Mouse (Mus musculus): ENCODE results near the gene Armc3. TPM values are rescaled to one million over a fixed set of nuclear protein-coding genes. Genes with fewer than 3 reads are reported as not detected.
"Not testable (repeated sequence)": the region's sequence is repeated elsewhere in the genome, so short reads cannot be mapped to it uniquely, and the experiment has no call there.

The Armc3 gene
- polyA plus RNA-seq, 1 experiment from 2014 or later: 0.16 TPM

- no peaks in the 10 kb centered on the region for H3K4me1 ChIP-seq (replicated peaks)
- H3K9ac ChIP-seq: no peak overlapping the region
- H3K27me3 ChIP-seq (replicated peaks): no peaks in the 10 kb centered on the region
- no peak overlapping the region for H3K27ac ChIP-seq
- no peaks in the 10 kb centered on the region for H3K9me3 ChIP-seq
- no peak overlapping the region for H3K4me3 ChIP-seq (replicated peaks)
- H3K36me3 ChIP-seq: no peaks in the 10 kb centered on the region
- no peak for ATAC-seq
- 82% methylated on average over 11 of the region's 11 CpGs for WGBS
- H3K4me2 ChIP-seq (replicated peaks): no peak overlapping the region
These were observed 81.2 kb downstream of the Armc3 start for GRCm38 (mm10) chr2:19280331-19280730.

- no peak overlapping the region for H3K27ac ChIP-seq
- H3K4me2 ChIP-seq (replicated peaks): no peak overlapping the region
- no peak for ATAC-seq
- no peak overlapping the region for H3K4me3 ChIP-seq (replicated peaks)
- WGBS: 51% methylated on average over 3 of the region's 3 CpGs
- no peaks in the 10 kb centered on the region for H3K4me1 ChIP-seq (replicated peaks)
- no peak overlapping the region for H3K9ac ChIP-seq
- H3K27me3 ChIP-seq (replicated peaks): no peaks in the 10 kb centered on the region
- H3K9me3 ChIP-seq: no peaks in the 10 kb centered on the region
- no peaks in the 10 kb centered on the region for H3K36me3 ChIP-seq
These were observed 93.3 kb downstream of the Armc3 start for GRCm38 (mm10) chr2:19292366-19292765.

- H3K27ac ChIP-seq: no peak overlapping the region
- no peaks in the 10 kb centered on the region for H3K27me3 ChIP-seq (replicated peaks)
- 69% methylated on average over 9 of the region's 9 CpGs for WGBS
- no peak overlapping the region for H3K9ac ChIP-seq
- no peak overlapping the region for H3K4me2 ChIP-seq (replicated peaks)
- H3K4me3 ChIP-seq (replicated peaks): no peak overlapping the region
- H3K4me1 ChIP-seq (replicated peaks): peaks cover 3% of the 10 kb centered on the region; the same call in 1 of the 2 replicates
- no peak for ATAC-seq
- no peaks in the 10 kb centered on the region for H3K9me3 ChIP-seq
- no peaks in the 10 kb centered on the region for H3K36me3 ChIP-seq
These were observed 101.4 kb downstream of the Armc3 start for GRCm38 (mm10) chr2:19300345-19301089.

- no peak for ATAC-seq
- Histone ChIP-seq H3K4me2 (replicated peaks) (0 out of 2 replicates have a peak overlapping the region, but pooled peaks have one; percentile 11), H3K27ac (no peak overlapping the region), H3K36me3 (no peaks in the 10 kb centered on the region), H3K4me1 (replicated peaks) (peaks cover 3% of the 10 kb centered on the region; the same call in 1 of the 2 replicates), H3K27me3 (replicated peaks) (no peaks in the 10 kb centered on the region), H3K4me3 (replicated peaks) (no peak overlapping the region), H3K9ac (no peak overlapping the region), H3K9me3 (no peaks in the 10 kb centered on the region)
- WGBS: 13% methylated on average over 6 of the region's 6 CpGs
These were observed 102.1 kb downstream of the Armc3 start for GRCm38 (mm10) chr2:19301251-19301650.

GRCm38 (mm10) chr2:19303087-19303486 is 104.0 kb downstream of the Armc3 start:
- not testable (repeated sequence) for H3K27ac ChIP-seq; ATAC-seq; H3K9me3 ChIP-seq; H3K4me3 ChIP-seq (replicated peaks); H3K36me3 ChIP-seq; H3K4me2 ChIP-seq (replicated peaks); H3K27me3 ChIP-seq (replicated peaks); H3K4me1 ChIP-seq (replicated peaks); H3K9ac ChIP-seq
- 77% methylated on average over 3 of the region's 3 CpGs for WGBS

- no peaks in the 10 kb centered on the region for H3K36me3 ChIP-seq
- no peak overlapping the region for H3K4me2 ChIP-seq (replicated peaks)
- WGBS: 96% methylated on average over 3 of the region's 3 CpGs
- H3K9me3 ChIP-seq: no peaks in the 10 kb centered on the region
- H3K9ac ChIP-seq: no peak overlapping the region
- H3K27me3 ChIP-seq (replicated peaks): no peaks in the 10 kb centered on the region
- no peak for ATAC-seq
- no peaks in the 10 kb centered on the region for H3K4me1 ChIP-seq (replicated peaks)
- no peak overlapping the region for H3K4me3 ChIP-seq (replicated peaks)
- no peak overlapping the region for H3K27ac ChIP-seq
These were observed 111.4 kb downstream of the Armc3 start for GRCm38 (mm10) chr2:19310498-19310897.

- H3K9ac ChIP-seq: no peak overlapping the region
- no peak for ATAC-seq
- H3K4me3 ChIP-seq (replicated peaks): no peak overlapping the region
- 53% methylated on average over 11 of the region's 11 CpGs for whole genome bisulfite sequencing
- H3K4me2 ChIP-seq (replicated peaks): no peak overlapping the region
- no peaks in the 10 kb centered on the region for H3K27me3 ChIP-seq (replicated peaks)
- no peaks in the 10 kb centered on the region for H3K4me1 ChIP-seq (replicated peaks)
- no peak overlapping the region for H3K27ac ChIP-seq
- no peaks in the 10 kb centered on the region for H3K36me3 ChIP-seq
- H3K9me3 ChIP-seq: no peaks in the 10 kb centered on the region
These were observed 117.0 kb downstream of the Armc3 start for GRCm38 (mm10) chr2:19316056-19316455.

- Histone ChIP-seq H3K9me3 (no peaks in the 10 kb centered on the region), H3K9ac (no peak overlapping the region), H3K4me3 (replicated peaks) (no peak overlapping the region), H3K27me3 (replicated peaks) (no peaks in the 10 kb centered on the region), H3K4me2 (replicated peaks) (no peak overlapping the region), H3K4me1 (replicated peaks) (no peaks in the 10 kb centered on the region), H3K36me3 (no peaks in the 10 kb centered on the region), H3K27ac (no peak overlapping the region)
- WGBS: 77% methylated on average over 4 of the region's 4 CpGs
- no peak for ATAC-seq
These were observed 117.6 kb downstream of the Armc3 start for GRCm38 (mm10) chr2:19316691-19317090.

GRCm38 (mm10) chr2:19317151-19317812 is 118.2 kb downstream of the Armc3 start:
- H3K9me3 ChIP-seq; H3K27ac ChIP-seq; H3K4me3 ChIP-seq (replicated peaks); H3K27me3 ChIP-seq (replicated peaks); H3K9ac ChIP-seq; H3K4me1 ChIP-seq (replicated peaks); H3K4me2 ChIP-seq (replicated peaks); H3K36me3 ChIP-seq; ATAC-seq: not testable (repeated sequence)
- 79% methylated on average over 2 of the region's 2 CpGs for WGBS

GRCm38 (mm10) chr2:19318499-19318898 is 119.4 kb downstream of the Armc3 start:
- Histone ChIP-seq H3K27ac (no peak overlapping the region), H3K36me3 (no peaks in the 10 kb centered on the region), H3K9ac (no peak overlapping the region), H3K4me1 (replicated peaks) (no peaks in the 10 kb centered on the region), H3K4me2 (replicated peaks) (no peak overlapping the region), H3K27me3 (replicated peaks) (no peaks in the 10 kb centered on the region), H3K9me3 (no peaks in the 10 kb centered on the region), H3K4me3 (replicated peaks) (no peak overlapping the region)
- WGBS: 84% methylated on average over 4 of the region's 4 CpGs
- ATAC-seq: no peak

GRCm38 (mm10) chr2:19319284-19319683 is 120.2 kb downstream of the Armc3 start:
- Histone ChIP-seq H3K9ac (no peak overlapping the region), H3K9me3 (no peaks in the 10 kb centered on the region), H3K27ac (no peak overlapping the region), H3K36me3 (no peaks in the 10 kb centered on the region), H3K27me3 (replicated peaks) (no peaks in the 10 kb centered on the region), H3K4me2 (replicated peaks) (no peak overlapping the region), H3K4me1 (replicated peaks) (no peaks in the 10 kb centered on the region), H3K4me3 (replicated peaks) (no peak overlapping the region)
- WGBS: 73% methylated on average over 3 of the region's 3 CpGs
- ATAC-seq: no peak

- WGBS: 63% methylated on average over 9 of the region's 9 CpGs
- Histone ChIP-seq H3K27ac (no peak overlapping the region), H3K27me3 (replicated peaks) (no peaks in the 10 kb centered on the region), H3K4me1 (replicated peaks) (no peaks in the 10 kb centered on the region), H3K36me3 (no peaks in the 10 kb centered on the region), H3K9ac (no peak overlapping the region), H3K4me3 (replicated peaks) (no peak overlapping the region), H3K4me2 (replicated peaks) (no peak overlapping the region), H3K9me3 (no peaks in the 10 kb centered on the region)
- no peak for ATAC-seq
These were observed 123.3 kb downstream of the Armc3 start for GRCm38 (mm10) chr2:19322448-19322847.

GRCm38 (mm10) chr2:19326376-19326775 is 127.3 kb downstream of the Armc3 start:
- peak; percentile 72 for ATAC-seq
- Histone ChIP-seq H3K27me3 (replicated peaks) (no peaks in the 10 kb centered on the region), H3K4me1 (replicated peaks) (no peaks in the 10 kb centered on the region)

More at GRCm38 (mm10) chr2:19326376-19326775, 127.3 kb downstream of the Armc3 start:
- H3K4me2 ChIP-seq (replicated peaks): no peak overlapping the region
- H3K27ac ChIP-seq: no peak overlapping the region
- no peak overlapping the region for H3K9ac ChIP-seq
- no peaks in the 10 kb centered on the region for H3K9me3 ChIP-seq
- no peaks in the 10 kb centered on the region for H3K36me3 ChIP-seq
- WGBS: 77% methylated on average over 1 of the region's 1 CpGs
- no peak overlapping the region for H3K4me3 ChIP-seq (replicated peaks)
